Mouse (Mus musculus) limb, embryonic 14.5 days (tissue): ENCODE results near the gene Synpo2l. TPM values are rescaled to one million over a fixed set of nuclear protein-coding genes. Genes with fewer than 3 reads are reported as not detected.

Source experiments
- ATAC-seq: fragments of 200-750 bp; cut with Nextera tagmentation; 2 replicates; pipeline ENCODE4 v1.8.0; 2017; ENCODE audit warnings: low read depth, moderate number of reproducible peaks, moderate TSS enrichment; ENCODE audit not compliant: low FRiP score
- DNase-seq: peaks from one replicate; pipeline ENCODE4 v3.0.0-alpha.2; 2015; ENCODE audit warnings: low spot score
- H3K27ac ChIP-seq: fragments of 300-500 bp; sonication (generic); replicated peaks from 2 replicates; pipeline ENCODE4 v1.5.1; 2014; ENCODE audit warnings: low read depth, mild to moderate bottlenecking, low read length, moderate library complexity, mixed read lengths
- H3K27me3 ChIP-seq: fragments of 300-500 bp; sonication (generic); 2 replicates; pipeline ENCODE4 v1.6.1; 2014; ENCODE audit warnings: low read length, mixed read lengths; ENCODE audit not compliant: control insufficient read depth, insufficient read depth
- H3K36me3 ChIP-seq: fragments of 300-500 bp; sonication (generic); 2 replicates; pipeline ENCODE4 v1.6.1; 2014; ENCODE audit warnings: mild to moderate bottlenecking, low read length, moderate library complexity, mixed read lengths; ENCODE audit not compliant: control insufficient read depth, insufficient read depth
- H3K4me1 ChIP-seq: fragments of 300-500 bp; sonication (generic); 2 replicates; pipeline ENCODE4 v1.6.1; 2014; ENCODE audit warnings: antibody characterized with exemption, low read length, mixed read lengths; ENCODE audit not compliant: control insufficient read depth, insufficient read depth
- H3K4me2 ChIP-seq: fragments of 300-500 bp; sonication (generic); replicated peaks from 2 replicates; pipeline ENCODE4 v1.6.1; 2014; ENCODE audit warnings: low read depth, mild to moderate bottlenecking, low read length, moderate library complexity; ENCODE audit not compliant: severe bottlenecking
- H3K4me3 ChIP-seq: fragments of 300-500 bp; sonication (generic); replicated peaks from 2 replicates; pipeline ENCODE4 v1.5.1; 2014; ENCODE audit warnings: low read length
- H3K9ac ChIP-seq: fragments of 300-500 bp; sonication (generic); 2 replicates; pipeline ENCODE4 v1.6.1; 2014; ENCODE audit warnings: mild to moderate bottlenecking, low read depth, low read length, moderate library complexity; ENCODE audit not compliant: severe bottlenecking
- H3K9me3 ChIP-seq: fragments of 300-500 bp; sonication (generic); 2 replicates; pipeline ENCODE4 v1.6.1; 2016; ENCODE audit warnings: low read length; ENCODE audit not compliant: control insufficient read depth
- POLR2A ChIP-seq: fragments of 200-500 bp; IDR thresholded peaks from 2 replicates; pipeline ENCODE4 v1.8.0; 2012; ENCODE audit warnings: inconsistent platforms, mild to moderate bottlenecking, moderate library complexity, borderline replicate concordance; ENCODE audit not compliant: insufficient read depth, insufficient read length; ENCODE audit errors: extremely low read depth
- WGBS: fragments of 180-500 bp; shearing (Covaris S2); extraction: QIAGEN DNeasy Blood & Tissue Kit; methylation state at CpG from one replicate; pipeline ENCODE4 v1.1.7; 2014; 5-methylcytosine and 5-hydroxymethylcytosine counted together
- polyA plus RNA-seq, 2 experiments: library from polyadenylated mRNA; depleted of rRNA in 1 of 2; stranded (reverse) in 1 of 2; unstranded in 1 of 2; fragments of >200 nt; fragmentation: Nextera tagmentation in 1 of 2; extraction: Ambion mirVana in 1 of 2; gene quantifications; 2 replicates each; pipeline versions ENCODE4 v1.2.1 to v1.2.3; 2012 to 2014

Synpo2l gene
- polyA plus RNA-seq, 2 experiments, result 25.4 to 31.5 TPM

DNA sequence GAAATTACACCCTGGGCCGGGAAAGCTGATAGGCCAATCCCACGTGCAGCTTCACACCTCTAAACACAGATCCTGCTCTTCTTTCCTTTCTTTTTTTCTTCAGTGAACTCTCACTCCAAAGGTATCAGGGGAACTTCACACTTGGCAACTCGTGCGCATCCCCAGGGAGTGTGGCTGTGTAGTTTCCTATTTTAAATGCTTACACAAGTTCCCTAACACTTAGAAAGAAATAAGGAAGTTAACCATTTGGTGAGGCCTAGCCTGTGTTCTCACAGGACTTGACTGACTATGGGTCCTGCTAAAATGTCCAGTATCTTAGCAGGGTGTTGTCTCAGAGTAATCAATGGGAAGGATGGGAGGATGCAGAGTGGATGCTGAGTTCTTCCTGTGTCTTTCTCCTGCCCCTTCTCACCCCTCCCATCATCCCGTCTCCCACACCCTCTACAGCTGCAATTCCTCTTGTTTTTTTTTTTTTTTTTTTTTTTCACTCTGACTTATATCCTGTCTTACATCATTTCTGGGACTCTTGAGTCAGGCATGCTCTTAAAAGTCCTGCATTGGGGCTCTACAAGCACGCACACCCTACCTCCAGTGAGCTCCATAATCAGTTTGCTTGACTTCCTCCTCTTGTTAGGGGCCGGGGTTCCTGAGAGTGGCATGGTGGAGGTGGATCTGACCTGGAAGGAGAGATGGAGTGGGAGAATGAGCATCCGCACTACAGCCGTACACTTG lies 13.3 kb downstream of the Synpo2l start:
- Histone ChIP-seq H3K4me1 (no peaks in the 10 kb centered on the region), H3K4me3 (no peak overlapping the region), H3K27ac (no peak overlapping the region), H3K9ac (no peak overlapping the region), H3K4me2 (no peak overlapping the region), H3K36me3 (no peaks in the 10 kb centered on the region), H3K27me3 (no peaks in the 10 kb centered on the region), H3K9me3 (no peaks in the 10 kb centered on the region)
- ATAC-seq (no peak), DNase-seq (no peak)
- no peak for TF ChIP-seq POLR2A
- 71% methylated on average over 9 of the region's 9 CpGs for WGBS

DNA sequence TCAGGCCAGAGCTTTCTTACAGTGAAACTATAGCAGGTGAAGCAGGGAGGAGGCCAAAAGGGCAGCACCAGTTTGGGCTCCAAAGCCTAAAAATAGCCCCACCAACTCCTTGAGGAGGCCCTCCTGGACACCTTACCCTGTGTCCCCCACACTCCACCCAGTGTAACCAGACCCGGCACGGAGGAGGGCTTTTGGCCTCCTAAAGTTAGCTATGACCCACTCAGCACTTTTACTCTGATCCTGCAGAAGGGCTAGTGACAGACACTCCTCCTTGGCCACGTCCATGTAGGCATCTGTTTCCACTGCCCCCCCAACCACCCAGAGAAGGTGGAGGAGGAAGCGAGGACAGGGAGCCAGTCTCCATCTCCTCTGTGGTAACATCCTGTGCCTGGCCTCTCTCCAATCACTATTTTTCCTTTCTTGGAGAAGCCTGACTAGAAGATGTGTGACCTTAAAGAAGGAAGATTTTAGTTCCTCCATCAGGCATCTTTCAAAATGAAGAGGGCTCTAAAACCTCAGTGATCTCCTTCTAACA lies 16.4 kb downstream of the Synpo2l start:
- no peaks in the 10 kb centered on the region for H3K4me1 ChIP-seq
- no peaks in the 10 kb centered on the region for H3K36me3 ChIP-seq
- H3K27me3 ChIP-seq, result no peaks in the 10 kb centered on the region
- H3K27ac ChIP-seq, result no peak overlapping the region
- no peak for TF ChIP-seq POLR2A
- H3K4me2 ChIP-seq, result no peak overlapping the region
- H3K9ac ChIP-seq, result no peak overlapping the region
- no peak overlapping the region for H3K4me3 ChIP-seq
- no peak for DNase-seq
- WGBS, result 54% methylated on average over 4 of the region's 4 CpGs
- no peak for ATAC-seq
- no peaks in the 10 kb centered on the region for H3K9me3 ChIP-seq

DNA sequence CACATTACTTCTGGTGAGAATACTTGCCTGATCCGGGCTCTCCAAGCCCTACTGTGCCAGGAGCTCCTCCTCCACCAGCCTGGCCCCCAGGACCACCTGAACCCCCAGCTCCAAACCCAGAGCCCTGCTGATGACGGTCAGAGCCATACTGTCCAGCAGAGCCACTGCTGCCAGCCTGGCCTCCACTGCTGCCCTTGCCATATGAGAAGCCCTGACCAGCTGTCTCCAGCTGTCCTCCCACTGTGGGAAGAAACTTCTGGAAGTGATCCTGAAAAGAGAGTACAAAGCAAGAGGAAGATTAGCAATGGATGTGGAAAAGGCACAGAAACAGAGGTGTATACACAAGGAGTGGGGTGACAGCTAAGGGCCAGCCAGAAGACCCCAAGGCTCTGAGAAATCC lies 17.2 kb downstream of the Synpo2l start:
- 74% methylated on average over 2 of the region's 2 CpGs for WGBS
- no peak overlapping the region for H3K4me3 ChIP-seq
- H3K9me3 ChIP-seq, result no peaks in the 10 kb centered on the region
- H3K27me3 ChIP-seq, result no peaks in the 10 kb centered on the region
- DNase-seq, result no peak
- no peak for TF ChIP-seq POLR2A
- no peak overlapping the region for H3K9ac ChIP-seq
- no peak overlapping the region for H3K4me2 ChIP-seq
- no peaks in the 10 kb centered on the region for H3K4me1 ChIP-seq
- H3K27ac ChIP-seq, result no peak overlapping the region
- H3K36me3 ChIP-seq, result no peaks in the 10 kb centered on the region
- ATAC-seq, result no peak

- no peak overlapping the region for H3K9ac ChIP-seq
These were observed 21.8 kb downstream of the Synpo2l start for GRCm38 (mm10) chr14:20646381-20646780.

DNA sequence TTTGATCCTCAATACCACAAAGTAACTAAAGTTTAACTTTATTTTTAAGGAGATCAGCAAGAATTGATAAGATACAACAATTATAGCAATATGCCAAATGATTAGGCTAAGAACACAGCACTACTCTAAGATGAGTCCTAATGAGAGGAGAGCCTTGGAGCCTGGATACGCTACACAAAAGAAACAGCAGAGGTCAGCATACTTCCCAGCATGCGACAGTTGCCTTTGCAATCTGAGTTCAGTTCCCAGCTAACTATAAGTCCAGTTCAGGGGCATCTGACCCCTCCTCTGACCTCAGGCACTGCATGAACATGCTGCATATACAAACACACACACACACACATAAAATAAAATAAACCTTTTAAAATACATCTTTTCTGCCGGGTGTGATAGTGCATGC lies 22.6 kb downstream of the Synpo2l start:
- H3K4me3 ChIP-seq, result no peak overlapping the region
- no peak for ATAC-seq
- no peak overlapping the region for H3K4me2 ChIP-seq
- no peak overlapping the region for H3K27ac ChIP-seq
- H3K9me3 ChIP-seq, result no peaks in the 10 kb centered on the region
- WGBS, result 37% methylated on average over 3 of the region's 3 CpGs
- peaks cover 9% of the 10 kb centered on the region; the same call in 1 of the 2 replicates for H3K4me1 ChIP-seq
- no peaks in the 10 kb centered on the region for H3K27me3 ChIP-seq
- no peak for DNase-seq
- no peaks in the 10 kb centered on the region for H3K36me3 ChIP-seq
- no peak for TF ChIP-seq POLR2A
- H3K9ac ChIP-seq, result no peak overlapping the region

More at GRCm38 (mm10) chr14:20646381-20646780, 21.8 kb downstream of the Synpo2l start:
- Histone ChIP-seq H3K36me3 (no peaks in the 10 kb centered on the region), H3K4me2 (no peak overlapping the region), H3K27me3 (no peaks in the 10 kb centered on the region), H3K4me3 (no peak overlapping the region), H3K9me3 (no peaks in the 10 kb centered on the region), H3K27ac (no peak overlapping the region), H3K4me1 (peaks cover 9% of the 10 kb centered on the region; the same call in 1 of the 2 replicates)
- no peak for TF ChIP-seq POLR2A
- ATAC-seq (no peak), DNase-seq (no peak)
